Mouse (Mus musculus): ENCODE measurements around the gene Pex7. TPM values are rescaled to one million over a fixed set of nuclear protein-coding genes. Genes with fewer than 3 reads are reported as not detected.

Gene Pex7
- total RNA-seq (2014; fragmentation: Nextera tagmentation) (16.5 and 30.3 TPM in 2 replicates), total RNA-seq (2017) (38.3 and 45.9 TPM in 2 replicates), polyA plus RNA-seq (2012) (14.7 and 15.6 TPM in 2 replicates)

DNA sequence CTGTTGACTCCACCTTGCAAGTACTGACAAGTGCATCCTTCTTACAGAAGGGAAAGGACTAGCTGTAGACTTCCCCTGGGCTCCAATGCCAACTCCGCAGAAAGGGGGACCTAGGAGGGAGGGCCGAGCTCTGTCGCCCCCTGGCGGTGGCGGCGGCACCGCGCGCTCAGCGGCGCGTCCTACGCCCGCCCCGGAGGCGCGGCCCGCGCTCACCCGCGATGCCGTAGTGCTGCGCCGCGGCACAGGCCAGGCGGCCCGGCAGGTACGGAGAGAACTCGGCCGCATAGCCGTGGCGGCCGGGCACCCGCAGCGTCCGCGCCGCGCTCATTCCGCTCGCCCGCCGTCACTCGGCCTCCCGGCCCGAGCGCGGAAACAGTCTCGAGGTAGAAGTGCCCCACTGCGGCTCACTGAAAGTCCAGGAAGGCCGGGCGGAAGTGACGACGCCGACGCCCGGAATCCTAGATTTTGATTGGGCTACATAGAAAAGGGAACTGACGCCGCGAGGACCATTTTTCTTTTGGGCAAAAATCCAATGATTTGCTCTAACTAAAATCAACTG, at the start of gene Pex7:
Gene Pex7 (minus strand): TSS at position 444 of the 559 bp plus-strand sequence.
- Histone ChIP-seq H3K4me3 (ENCODE audit: low read depth, low read length) (peak within 1 kb of the TSS; percentile 88), H3K27me3 (ENCODE audit: insufficient read depth, low read length) (no peaks in the 10 kb centered on the region)
- peak; percentile 90 for ATAC-seq (ENCODE audit: extremely low read depth, insufficient number of reproducible peaks, low FRiP score, poor library complexity, severe bottlenecking)

DNA sequence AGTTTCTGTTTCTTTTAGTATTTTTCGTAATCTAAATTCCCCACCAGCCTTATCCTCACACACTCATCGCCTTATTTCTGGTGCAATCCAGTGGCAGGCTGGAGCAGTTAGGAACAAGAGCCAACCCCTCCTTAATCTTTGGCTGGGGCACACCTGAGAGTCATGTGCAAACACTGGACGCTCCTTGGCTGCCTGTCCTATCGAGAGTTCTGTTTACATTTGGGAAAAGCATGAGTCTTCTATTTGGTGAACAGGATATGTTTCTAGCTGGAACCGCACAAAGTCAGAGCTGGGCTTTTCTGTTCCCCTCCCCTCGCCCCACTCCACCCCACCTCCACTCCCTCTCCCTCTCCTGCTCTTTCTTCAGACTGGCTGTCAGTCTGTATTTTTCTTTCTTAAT, 49.3 kb upstream of the Pex7 start:
- Histone ChIP-seq H3K27me3 (ENCODE audit: insufficient read depth, low read length) (peaks cover 6% of the 10 kb centered on the region), H3K9me3 (replicated peaks) (no peaks in the 10 kb centered on the region), H3K36me3 (replicated peaks) (no peaks in the 10 kb centered on the region), H3K4me1 (ENCODE audit: insufficient read depth, low read depth, low read length) (no peaks in the 10 kb centered on the region), H3K4me3 (ENCODE audit: low read depth, low read length) (no peak overlapping the region)
- TF ChIP-seq GATA2 (IDR thresholded peaks at IDR 0.05; ENCODE audit: borderline replicate concordance, low read depth, low read length) (no peak), POLR2AphosphoS5 (IDR thresholded peaks at IDR 0.05; ENCODE audit: insufficient replicate concordance, low read depth, low read length) (no peak), CTCF (IDR thresholded peaks at IDR 0.05; ENCODE audit: low read depth, low read length) (no peak), TAL1 (conservative IDR thresholded peaks at IDR 0.05; ENCODE audit: low read depth, low read length) (no peak), GATA1 (IDR thresholded peaks at IDR 0.05; ENCODE audit: borderline replicate concordance, low read length) (no peak)
- no peak for DNase-seq (ENCODE audit: low spot score)
- ATAC-seq (ENCODE audit: extremely low read depth, insufficient number of reproducible peaks, low FRiP score, poor library complexity, severe bottlenecking): no peak

More for the DNA sequence above, at the start of gene Pex7:
- TF ChIP-seq CTCF (IDR thresholded peaks at IDR 0.05; ENCODE audit: low read depth, low read length) (peak; percentile 90), GATA2 (IDR thresholded peaks at IDR 0.05; ENCODE audit: borderline replicate concordance, low read depth, low read length) (no peak)
- DNase-seq (ENCODE audit: low spot score): peak; percentile 82
- Histone ChIP-seq H3K9me3 (replicated peaks) (no peaks in the 10 kb centered on the region), H3K36me3 (replicated peaks) (peaks cover 25% of the 10 kb centered on the region), H3K4me1 (ENCODE audit: insufficient read depth, low read depth, low read length) (peaks cover 9% of the 10 kb centered on the region)

DNA sequence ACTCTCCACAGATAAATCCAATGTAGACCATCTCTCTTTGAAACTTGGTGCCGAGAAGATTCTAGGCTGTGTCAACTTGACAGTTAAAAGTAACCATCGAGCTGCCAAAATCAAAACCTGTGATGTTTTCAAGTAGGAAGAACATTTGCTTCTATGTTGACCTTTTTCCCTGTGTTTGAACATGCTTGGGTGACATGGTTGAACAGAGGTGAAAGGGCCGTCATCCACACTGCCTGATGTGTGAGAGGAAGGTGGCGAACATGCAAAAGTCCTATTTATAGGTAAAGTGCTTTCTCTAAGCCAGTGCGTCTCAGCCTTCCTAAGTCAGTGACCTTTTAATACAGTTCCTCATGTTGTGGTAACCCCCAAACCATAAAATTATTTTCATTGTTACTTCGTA, 48.3 kb upstream of the Pex7 start:
- DNase-seq (ENCODE audit: low spot score): no peak
- Histone ChIP-seq H3K4me3 (ENCODE audit: low read depth, low read length) (no peak overlapping the region), H3K27me3 (ENCODE audit: insufficient read depth, low read length) (peaks cover 6% of the 10 kb centered on the region), H3K4me1 (ENCODE audit: insufficient read depth, low read depth, low read length) (no peaks in the 10 kb centered on the region), H3K9me3 (replicated peaks) (no peaks in the 10 kb centered on the region), H3K36me3 (replicated peaks) (no peaks in the 10 kb centered on the region)
- no peak for TF ChIP-seq TAL1 (conservative IDR thresholded peaks at IDR 0.05; ENCODE audit: low read depth, low read length)
- no peak for TF ChIP-seq GATA1 (IDR thresholded peaks at IDR 0.05; ENCODE audit: borderline replicate concordance, low read length)
- TF ChIP-seq POLR2AphosphoS5 (IDR thresholded peaks at IDR 0.05; ENCODE audit: insufficient replicate concordance, low read depth, low read length): no peak
- TF ChIP-seq GATA2 (IDR thresholded peaks at IDR 0.05; ENCODE audit: borderline replicate concordance, low read depth, low read length): no peak
- no peak for TF ChIP-seq CTCF (IDR thresholded peaks at IDR 0.05; ENCODE audit: low read depth, low read length)
- ATAC-seq (ENCODE audit: extremely low read depth, insufficient number of reproducible peaks, low FRiP score, poor library complexity, severe bottlenecking): no peak

DNA sequence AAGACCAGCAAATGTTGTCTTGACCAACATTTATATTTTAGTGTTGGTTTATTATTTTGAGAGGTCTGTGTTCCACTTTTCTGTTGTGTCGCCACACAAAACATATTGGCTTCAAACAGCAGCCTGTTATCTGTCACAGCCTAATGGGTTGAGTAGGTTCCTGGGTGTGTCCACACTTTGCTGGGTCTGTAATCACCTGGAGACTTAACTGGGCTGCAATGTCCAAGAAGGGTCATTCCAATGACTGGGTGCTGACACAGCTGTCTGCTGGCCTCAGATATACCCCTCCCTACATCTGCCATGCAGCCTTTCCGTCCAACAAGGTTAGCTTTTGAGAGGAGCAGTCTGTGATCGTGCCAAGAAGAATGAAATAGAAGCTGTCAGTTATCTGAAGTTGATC, 47.1 kb upstream of the Pex7 start:
- TF ChIP-seq TAL1 (conservative IDR thresholded peaks at IDR 0.05; ENCODE audit: low read depth, low read length) (no peak), GATA1 (IDR thresholded peaks at IDR 0.05; ENCODE audit: borderline replicate concordance, low read length) (no peak), POLR2AphosphoS5 (IDR thresholded peaks at IDR 0.05; ENCODE audit: insufficient replicate concordance, low read depth, low read length) (no peak), GATA2 (IDR thresholded peaks at IDR 0.05; ENCODE audit: borderline replicate concordance, low read depth, low read length) (no peak), CTCF (IDR thresholded peaks at IDR 0.05; ENCODE audit: low read depth, low read length) (no peak)
- Histone ChIP-seq H3K36me3 (replicated peaks) (no peaks in the 10 kb centered on the region), H3K4me1 (ENCODE audit: insufficient read depth, low read depth, low read length) (no peaks in the 10 kb centered on the region), H3K4me3 (ENCODE audit: low read depth, low read length) (no peak overlapping the region), H3K27me3 (ENCODE audit: insufficient read depth, low read length) (peaks cover 6% of the 10 kb centered on the region), H3K9me3 (replicated peaks) (no peaks in the 10 kb centered on the region)
- DNase-seq (ENCODE audit: low spot score) (no peak), ATAC-seq (ENCODE audit: extremely low read depth, insufficient number of reproducible peaks, low FRiP score, poor library complexity, severe bottlenecking) (no peak)

DNA sequence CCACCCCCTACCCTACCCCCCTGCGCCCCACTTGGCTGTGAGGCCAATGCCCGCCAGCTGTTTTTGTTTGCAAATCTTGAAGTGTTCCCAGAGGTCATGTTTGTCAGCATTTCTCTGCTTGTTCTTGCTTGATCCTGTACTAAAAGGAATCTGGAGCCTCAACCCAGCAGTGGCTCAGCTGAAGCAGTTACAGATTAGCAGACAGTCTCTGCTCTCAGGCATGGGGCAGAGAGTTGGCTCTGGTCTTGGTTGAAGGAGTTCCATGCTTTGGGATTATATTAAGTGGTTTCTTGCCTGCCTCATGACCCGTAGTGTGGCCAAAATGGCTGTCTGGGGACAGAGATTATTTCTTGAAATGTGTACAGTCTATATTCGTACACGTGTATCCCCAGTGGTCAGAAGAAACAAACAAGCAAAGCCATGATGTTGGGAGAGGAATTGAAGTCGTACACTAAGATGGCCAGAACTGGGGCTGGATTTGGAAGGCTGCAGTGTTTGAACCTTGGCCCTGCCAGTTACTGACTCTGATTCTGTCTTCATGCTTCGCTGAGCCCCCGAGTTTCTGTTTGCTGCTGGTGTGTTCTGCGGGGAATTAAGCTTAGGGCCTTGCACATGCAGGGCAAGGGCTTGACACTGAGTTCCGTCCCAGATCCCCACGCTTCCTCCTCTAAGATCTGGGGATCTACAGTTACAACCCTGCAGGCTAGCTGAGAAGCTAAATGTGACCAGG, 45.7 kb upstream of the Pex7 start:
- H3K36me3 ChIP-seq (replicated peaks): no peaks in the 10 kb centered on the region
- no peak overlapping the region for H3K4me3 ChIP-seq (ENCODE audit: low read depth, low read length)
- H3K4me1 ChIP-seq (ENCODE audit: insufficient read depth, low read depth, low read length): no peaks in the 10 kb centered on the region
- DNase-seq (ENCODE audit: low spot score) (no peak), ATAC-seq (ENCODE audit: extremely low read depth, insufficient number of reproducible peaks, low FRiP score, poor library complexity, severe bottlenecking) (no peak)
- TF ChIP-seq GATA1 (IDR thresholded peaks at IDR 0.05; ENCODE audit: borderline replicate concordance, low read length) (no peak), TAL1 (conservative IDR thresholded peaks at IDR 0.05; ENCODE audit: low read depth, low read length) (no peak), GATA2 (IDR thresholded peaks at IDR 0.05; ENCODE audit: borderline replicate concordance, low read depth, low read length) (no peak), CTCF (IDR thresholded peaks at IDR 0.05; ENCODE audit: low read depth, low read length) (no peak), POLR2AphosphoS5 (IDR thresholded peaks at IDR 0.05; ENCODE audit: insufficient replicate concordance, low read depth, low read length) (no peak)
- H3K27me3 ChIP-seq (ENCODE audit: insufficient read depth, low read length): peaks cover 4% of the 10 kb centered on the region
- H3K9me3 ChIP-seq (replicated peaks): no peaks in the 10 kb centered on the region

DNA sequence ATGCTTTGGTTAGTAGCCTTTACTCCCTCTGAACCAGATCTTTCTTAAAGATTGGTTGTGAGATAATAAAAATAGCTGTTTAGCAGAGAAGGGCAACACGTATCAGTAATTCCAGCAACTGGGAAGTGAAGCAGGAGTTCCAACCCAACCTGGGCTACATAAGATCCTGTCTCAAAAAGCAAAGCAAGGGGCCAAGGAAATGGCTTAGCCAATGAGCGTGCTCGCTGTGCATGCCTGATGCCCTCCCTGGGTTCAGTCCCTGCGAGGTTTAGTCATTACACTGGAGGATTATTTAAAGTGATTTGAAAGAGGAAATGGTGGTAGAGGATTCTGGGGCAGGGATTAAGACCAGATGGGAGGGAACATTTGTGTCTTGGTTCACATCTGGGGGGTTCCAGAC, 41.6 kb upstream of the Pex7 start:
- H3K9me3 ChIP-seq (replicated peaks): no peaks in the 10 kb centered on the region
- ATAC-seq (ENCODE audit: extremely low read depth, insufficient number of reproducible peaks, low FRiP score, poor library complexity, severe bottlenecking) (no peak), DNase-seq (ENCODE audit: low spot score) (no peak)
- H3K4me3 ChIP-seq (ENCODE audit: low read depth, low read length): no peak overlapping the region
- TF ChIP-seq GATA1 (IDR thresholded peaks at IDR 0.05; ENCODE audit: borderline replicate concordance, low read length): no peak
- no peak for TF ChIP-seq CTCF (IDR thresholded peaks at IDR 0.05; ENCODE audit: low read depth, low read length)
- TF ChIP-seq GATA2 (IDR thresholded peaks at IDR 0.05; ENCODE audit: borderline replicate concordance, low read depth, low read length): no peak
- peaks cover 11% of the 10 kb centered on the region for H3K27me3 ChIP-seq (ENCODE audit: insufficient read depth, low read length)
- no peaks in the 10 kb centered on the region for H3K36me3 ChIP-seq (replicated peaks)
- H3K4me1 ChIP-seq (ENCODE audit: insufficient read depth, low read depth, low read length): no peaks in the 10 kb centered on the region
